Mouse (Mus musculus) C2C12 (cell line): Measurements from ENCODE around the gene Cftr. TPM values are rescaled to one million over a fixed set of nuclear protein-coding genes. Genes with fewer than 3 reads are reported as not detected.

Experiments
- H3K27me3 ChIP-seq: one replicate; pipeline ENCODE4 v1.6.1; 2011; ENCODE audit not compliant: control insufficient read depth, insufficient read depth, insufficient read length
- H3K36me3 ChIP-seq: one replicate; pipeline ENCODE4 v1.6.1; 2011; ENCODE audit not compliant: control insufficient read depth, insufficient read depth
- H3K4me3 ChIP-seq: one replicate; pipeline ENCODE4 v1.5.1; 2011; ENCODE audit warnings: mild to moderate bottlenecking, control low read depth; ENCODE audit not compliant: poor library complexity, insufficient read depth, severe bottlenecking
- H3K79me2 ChIP-seq: one replicate; pipeline ENCODE4 v1.6.1; 2011; ENCODE audit not compliant: control insufficient read depth, insufficient read depth
- H3K79me3 ChIP-seq: one replicate; pipeline ENCODE4 v1.6.1; 2011; ENCODE audit warnings: low read depth, control low read depth
- H3ac ChIP-seq: one replicate; pipeline ENCODE3; 2011; ENCODE audit warnings: low read depth; ENCODE audit not compliant: control insufficient read depth, insufficient read length
- CEBPB ChIP-seq: IDR thresholded peaks from one replicate; pipeline ENCODE4 v1.6.1; 2011; ENCODE audit warnings: low read depth, mild to moderate bottlenecking, control low read depth, moderate library complexity
- CTCF ChIP-seq: IDR thresholded peaks from one replicate; pipeline ENCODE4 v1.5.1; 2011; ENCODE audit not compliant: control insufficient read depth, insufficient read depth, insufficient read length
- FOSL1 ChIP-seq: IDR thresholded peaks from one replicate; pipeline ENCODE4 v1.8.0; 2011; ENCODE audit warnings: mild to moderate bottlenecking, low read length; ENCODE audit not compliant: poor library complexity, insufficient read depth, severe bottlenecking
- MAX ChIP-seq: IDR thresholded peaks from one replicate; pipeline ENCODE4 v1.6.1; 2011; ENCODE audit warnings: mild to moderate bottlenecking, control low read depth
- MYOD1 ChIP-seq: IDR thresholded peaks from one replicate; pipeline ENCODE4 v1.6.1; 2011; ENCODE audit warnings: low read depth; ENCODE audit not compliant: control insufficient read depth, insufficient read length
- MYOG ChIP-seq: IDR thresholded peaks from one replicate; pipeline ENCODE4 v1.6.1; 2011; ENCODE audit not compliant: control insufficient read depth, insufficient read length; ENCODE audit errors: extremely low read depth
- USF1 ChIP-seq: IDR thresholded peaks from one replicate; pipeline ENCODE4 v1.6.1; 2011; ENCODE audit warnings: low read depth, mild to moderate bottlenecking, control low read depth, moderate library complexity
- polyA plus RNA-seq: library from polyadenylated mRNA; unstranded; fragments of >200 nt; fragmentation: generic; extraction: Trizol; gene quantifications from one replicate; pipeline ENCODE4 v1.2.1, GENCODE M21; 2012; ENCODE audit warnings: missing spikeins

The Cftr gene
- polyA plus RNA-seq, 1 experiment = not detected

GRCm38 (mm10) chr6:18360955-18361354 is 190.5 kb downstream of the Cftr start:
- no peak for TF ChIP-seq USF1
- TF ChIP-seq CTCF = no peak
- TF ChIP-seq MYOD1 = no peak
- TF ChIP-seq MYOG = no peak
- TF ChIP-seq CEBPB = no peak
- TF ChIP-seq FOSL1 = no peak
- TF ChIP-seq MAX = no peak
- no peaks in the 10 kb centered on the region for H3K79me2 ChIP-seq

DNA sequence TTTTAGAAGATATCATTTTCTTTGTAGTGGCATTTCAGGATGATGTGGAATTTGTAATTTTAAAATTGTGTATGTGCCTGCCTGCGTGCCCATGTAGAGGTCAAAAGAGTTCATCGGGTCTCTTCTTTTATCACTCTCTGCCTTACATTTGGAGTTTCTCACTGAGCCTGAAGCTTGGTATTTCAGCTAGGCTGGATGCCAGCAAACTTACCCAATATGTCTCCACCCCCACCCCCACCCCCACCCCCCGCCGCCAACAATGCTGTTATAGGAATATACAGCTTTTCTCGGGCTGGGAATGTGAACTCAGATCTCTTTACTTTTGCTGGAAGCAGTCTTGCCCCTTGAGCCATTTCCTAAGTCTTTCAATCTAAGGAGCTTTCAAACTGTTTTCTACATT is 191.7 kb downstream of the Cftr start:
- Histone ChIP-seq H3ac (no peak overlapping the region), H3K4me3 (no peak overlapping the region), H3K79me3 (no peaks in the 10 kb centered on the region), H3K27me3 (no peaks in the 10 kb centered on the region), H3K36me3 (no peaks in the 10 kb centered on the region), H3K79me2 (no peaks in the 10 kb centered on the region)
- TF ChIP-seq MYOD1 = no peak
- no peak for TF ChIP-seq MAX
- no peak for TF ChIP-seq USF1
- no peak for TF ChIP-seq CEBPB

More at GRCm38 (mm10) chr6:18360955-18361354, 190.5 kb downstream of the Cftr start:
- Histone ChIP-seq H3K36me3 (no peaks in the 10 kb centered on the region), H3K4me3 (no peak overlapping the region), H3K27me3 (no peaks in the 10 kb centered on the region), H3ac (no peak overlapping the region), H3K79me3 (no peaks in the 10 kb centered on the region)

GRCm38 (mm10) chr6:18369054-18369453 is 198.6 kb downstream of the Cftr start:
- H3K79me2 ChIP-seq = no peaks in the 10 kb centered on the region
- H3ac ChIP-seq = no peak overlapping the region
- no peak overlapping the region for H3K4me3 ChIP-seq
- no peaks in the 10 kb centered on the region for H3K79me3 ChIP-seq
- H3K36me3 ChIP-seq = no peaks in the 10 kb centered on the region
- TF ChIP-seq MYOD1 (no peak), CEBPB (no peak), MYOG (no peak), MAX (no peak), FOSL1 (no peak), USF1 (no peak), CTCF (no peak)
- H3K27me3 ChIP-seq = no peaks in the 10 kb centered on the region

DNA sequence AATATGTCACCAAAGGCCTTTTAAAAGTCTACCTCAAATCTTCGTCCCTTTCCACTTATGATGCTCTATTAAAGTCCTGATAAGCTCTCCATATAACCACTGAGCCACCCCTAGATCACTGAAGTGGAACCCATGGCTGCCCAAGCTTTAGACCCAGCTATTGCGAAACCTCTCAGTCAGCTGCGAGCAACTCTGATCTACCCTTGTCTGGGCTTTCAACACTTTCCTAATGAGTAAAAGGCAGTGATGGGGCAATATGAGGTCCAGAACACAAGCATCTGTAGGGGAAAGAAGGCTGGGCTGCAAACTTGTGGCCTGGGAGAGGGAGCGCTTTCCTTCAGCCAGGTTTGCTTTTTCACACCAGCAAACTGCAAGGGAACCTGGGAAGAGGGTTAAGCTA is 199.2 kb downstream of the Cftr start:
- H3K4me3 ChIP-seq = no peak overlapping the region
- TF ChIP-seq CTCF = no peak
- TF ChIP-seq USF1 = no peak
- no peak for TF ChIP-seq MYOG
- no peak for TF ChIP-seq MAX
- TF ChIP-seq CEBPB = no peak
- no peak for TF ChIP-seq MYOD1
- TF ChIP-seq FOSL1 = no peak
- no peak overlapping the region for H3ac ChIP-seq
- no peaks in the 10 kb centered on the region for H3K36me3 ChIP-seq
- no peaks in the 10 kb centered on the region for H3K79me3 ChIP-seq
- H3K79me2 ChIP-seq = no peaks in the 10 kb centered on the region
- H3K27me3 ChIP-seq = no peaks in the 10 kb centered on the region

Other genes with a start within 250 kb of the Cftr start
- 0.22 TPM for gene Wnt2, start 140.1 kb upstream of the Cftr start, polyA plus RNA-seq
- not detected for gene Asz1, start 61.6 kb upstream of the Cftr start, polyA plus RNA-seq